Mouse (Mus musculus) MEL (cell line): Measurements from ENCODE around the gene Exoc6b. TPM values are rescaled to one million over a fixed set of nuclear protein-coding genes. Genes with fewer than 3 reads are reported as not detected.

ENCODE experiments used
- DNase-seq: peaks from one replicate; pipeline ENCODE4 v3.0.0; 2011; ENCODE audit warnings: low read depth, low spot score
- H3K27ac ChIP-seq: 2 replicates; pipeline ENCODE4 v1.5.1; 2012; ENCODE audit warnings: low read depth, mild to moderate bottlenecking, control low read depth, low read length, moderate library complexity; ENCODE audit not compliant: control insufficient read depth
- H3K27me3 ChIP-seq, 2 experiments: fragments of 150-350 bp in 1 of 2; sonication (generic) in 1 of 2; 2 replicates each; pipeline ENCODE4 v1.6.1; 2012; ENCODE audit warnings: low read length in 2 of 2, mild to moderate bottlenecking in 2 of 2, improper control_type of control experiment in 1 of 2, moderate library complexity in 1 of 2; ENCODE audit not compliant: insufficient read depth in 2 of 2, control insufficient read depth in 1 of 2
- H3K36me3 ChIP-seq, 2 experiments: 2 replicates each; pipeline ENCODE4 v1.6.1; 2012 to 2014; ENCODE audit warnings: low read length in 2 of 2, improper control_type of control experiment in 1 of 2, inconsistent platforms in 1 of 2, mild to moderate bottlenecking in 1 of 2; ENCODE audit not compliant: insufficient read depth in 2 of 2, control insufficient read depth in 1 of 2
- H3K4me1 ChIP-seq, 2 experiments: fragments of 150-350 bp in 1 of 2; sonication (generic) in 1 of 2; 2 replicates each; pipeline ENCODE4 v1.6.1; 2012; ENCODE audit warnings: low read length in 2 of 2, improper control_type of control experiment in 1 of 2, mild to moderate bottlenecking in 1 of 2; ENCODE audit not compliant: insufficient read depth in 2 of 2, control insufficient read depth in 1 of 2
- H3K4me3 ChIP-seq, 2 experiments: fragments of 150-350 bp in 1 of 2; sonication (generic) in 1 of 2; 2 replicates each; pipeline ENCODE4 v1.5.1; 2012; ENCODE audit warnings: low read depth in 2 of 2, low read length in 2 of 2, mild to moderate bottlenecking in 2 of 2, moderate library complexity in 2 of 2, control low read depth in 1 of 2, improper control_type of control experiment in 1 of 2; ENCODE audit not compliant: control insufficient read depth in 1 of 2, insufficient read depth in 1 of 2
- H3K79me2 ChIP-seq: 2 replicates; pipeline ENCODE4 v1.6.1; 2012; ENCODE audit warnings: mild to moderate bottlenecking, low read length, moderate library complexity; ENCODE audit not compliant: control insufficient read depth, poor library complexity, insufficient read depth
- H3K9ac ChIP-seq: 2 replicates; pipeline ENCODE4 v1.6.1; 2012; ENCODE audit warnings: low read depth, mild to moderate bottlenecking, control low read depth, low read length, moderate library complexity; ENCODE audit not compliant: control insufficient read depth, poor library complexity, severe bottlenecking
- H3K9me3 ChIP-seq: fragments of 150-350 bp; sonication (generic); replicated peaks from 2 replicates; pipeline ENCODE4 v1.6.1; 2012; ENCODE audit warnings: mild to moderate bottlenecking, low read length, improper control_type of control experiment, moderate library complexity; ENCODE audit not compliant: insufficient read depth
- BHLHE40 ChIP-seq: IDR thresholded peaks from 2 replicates; pipeline ENCODE4 v1.6.1; 2012; ENCODE audit warnings: low read depth, mild to moderate bottlenecking, inconsistent platforms, low read length, improper control_type of control experiment, borderline replicate concordance
- CHD2 ChIP-seq: IDR thresholded peaks from 2 replicates; pipeline ENCODE4 v1.6.1; 2011; ENCODE audit warnings: low read length, improper control_type of control experiment
- ELF1 ChIP-seq: IDR thresholded peaks from 2 replicates; pipeline ENCODE4 v1.6.1; 2014; ENCODE audit warnings: low read depth, mild to moderate bottlenecking, inconsistent platforms, low read length, improper control_type of control experiment, moderate library complexity
- EP300 ChIP-seq, 2 experiments: IDR thresholded peaks; 2 replicates each; pipeline ENCODE4 v1.6.1; 2011; ENCODE audit warnings: improper control_type of control experiment in 2 of 2, low read length in 2 of 2, low read depth in 1 of 2, mild to moderate bottlenecking in 1 of 2
- ETS1 ChIP-seq: IDR thresholded peaks from 2 replicates; pipeline ENCODE4 v1.6.1; 2012; ENCODE audit warnings: low read depth, mild to moderate bottlenecking, inconsistent platforms, low read length, improper control_type of control experiment, moderate library complexity
- GATA1 ChIP-seq: IDR thresholded peaks from 2 replicates; pipeline ENCODE4 v1.6.1; 2011; ENCODE audit warnings: low read depth, low read length, improper control_type of control experiment
- JUND ChIP-seq: IDR thresholded peaks from 2 replicates; pipeline ENCODE4 v1.6.1; 2011; ENCODE audit warnings: low read depth, mild to moderate bottlenecking, improper control_type of control experiment, low read length
- MAFK ChIP-seq: IDR thresholded peaks from 2 replicates; pipeline ENCODE4 v1.6.1; 2011; ENCODE audit warnings: low read depth, mild to moderate bottlenecking, low read length, improper control_type of control experiment, borderline replicate concordance
- MAZ ChIP-seq: IDR thresholded peaks from 2 replicates; pipeline ENCODE4 v1.6.1; 2012; ENCODE audit warnings: low read depth, mild to moderate bottlenecking, inconsistent platforms, low read length, improper control_type of control experiment
- MYB ChIP-seq: IDR thresholded peaks from 2 replicates; pipeline ENCODE4 v1.6.1; 2011; ENCODE audit warnings: mild to moderate bottlenecking, low read depth, low read length, improper control_type of control experiment
- NRF1 ChIP-seq: IDR thresholded peaks from 2 replicates; pipeline ENCODE4 v1.6.1; 2014; ENCODE audit warnings: low read depth, mild to moderate bottlenecking, inconsistent platforms, low read length, improper control_type of control experiment, moderate library complexity; ENCODE audit not compliant: poor library complexity, insufficient read depth, severe bottlenecking
- POLR2AphosphoS2 ChIP-seq: IDR thresholded peaks from 2 replicates; pipeline ENCODE4 v1.6.1; 2011; ENCODE audit warnings: low read length, improper control_type of control experiment
- POLR2AphosphoS5 ChIP-seq: IDR thresholded peaks from 2 replicates; pipeline ENCODE4 v1.6.1; 2012; ENCODE audit warnings: low read depth, borderline replicate concordance, mild to moderate bottlenecking, inconsistent platforms, low read length, moderate library complexity, mixed read lengths
- TAL1 ChIP-seq: IDR thresholded peaks from 2 replicates; pipeline ENCODE4 v1.6.1; 2012; ENCODE audit warnings: mild to moderate bottlenecking, inconsistent platforms, low read length, moderate library complexity, mixed read lengths
- TBP ChIP-seq: IDR thresholded peaks from 2 replicates; pipeline ENCODE4 v1.8.0; 2011; ENCODE audit warnings: low read depth, low read length, improper control_type of control experiment
- TCF12 ChIP-seq: IDR thresholded peaks from 2 replicates; pipeline ENCODE4 v1.6.1; 2014; ENCODE audit warnings: low read depth, mild to moderate bottlenecking, inconsistent platforms, low read length, improper control_type of control experiment, moderate library complexity
- UBTF ChIP-seq: IDR thresholded peaks from 2 replicates; pipeline ENCODE4 v1.6.1; 2012; ENCODE audit warnings: low read depth, mild to moderate bottlenecking, inconsistent platforms, low read length, improper control_type of control experiment, moderate library complexity, borderline replicate concordance; ENCODE audit not compliant: insufficient read depth
- ZC3H11A ChIP-seq: IDR thresholded peaks from 2 replicates; pipeline ENCODE4 v1.6.1; 2012; ENCODE audit warnings: low read depth, mild to moderate bottlenecking, inconsistent platforms, low read length, improper control_type of control experiment
- ZKSCAN1 ChIP-seq: IDR thresholded peaks from 2 replicates; pipeline ENCODE4 v1.6.1; 2012; ENCODE audit warnings: low read depth, mild to moderate bottlenecking, inconsistent platforms, low read length, improper control_type of control experiment, moderate library complexity
- polyA plus RNA-seq, 2 experiments: library from polyadenylated mRNA; stranded (reverse) in 1 of 2; unstranded in 1 of 2; fragments of >175 nt in 1 of 2; fragments of >200 nt in 1 of 2; gene quantifications; 2 replicates each; pipeline versions ENCODE4 v1.2.1 to v1.2.4; 2012; ENCODE audit warnings: low replicate concordance in 2 of 2, low read depth in 1 of 2; ENCODE audit not compliant: insufficient read length in 2 of 2, insufficient read depth in 1 of 2, missing spikeins in 1 of 2
- total RNA-seq: library from RNA; depleted of rRNA; stranded (reverse); fragments of 300-350 nt; gene quantifications from 2 replicates; pipeline ENCODE4 v1.2.3, GENCODE M21; 2012

Exoc6b gene
- total and polyA plus RNA-seq, 3 experiments: 3.4 to 6.5 TPM; not detected in 1

DNA sequence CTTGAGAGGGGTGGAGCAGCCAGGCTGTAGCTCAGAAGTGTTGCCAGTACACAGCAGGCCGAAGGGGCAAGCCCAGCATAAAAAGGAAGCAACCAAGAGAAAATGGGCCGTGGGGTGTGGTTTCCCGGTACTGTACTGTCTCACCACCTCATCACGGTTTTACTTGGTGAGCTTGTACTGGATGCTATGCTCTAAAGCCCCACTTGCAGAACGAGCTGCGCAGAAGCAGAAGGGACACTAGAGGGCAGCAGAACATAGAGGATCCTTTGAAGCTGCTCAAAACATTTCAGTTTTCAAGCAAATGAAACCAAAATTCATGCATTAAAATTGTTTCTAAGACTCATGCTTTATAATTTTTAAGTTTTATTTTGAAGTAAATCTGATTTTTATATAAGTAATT is 31.6 kb downstream of the Exoc6b start (continued):
- no peak for TF ChIP-seq MAZ
- TF ChIP-seq NRF1: peak; percentile 37; the same call in 1 of the 2 replicates
- no peak for TF ChIP-seq TBP
- no peak for TF ChIP-seq ZKSCAN1
- TF ChIP-seq ZC3H11A: peak; percentile 57; the same call in 1 of the 2 replicates
- TF ChIP-seq TAL1: no peak
- TF ChIP-seq UBTF: no peak
- no peak for TF ChIP-seq BHLHE40
- no peak for TF ChIP-seq GATA1

DNA sequence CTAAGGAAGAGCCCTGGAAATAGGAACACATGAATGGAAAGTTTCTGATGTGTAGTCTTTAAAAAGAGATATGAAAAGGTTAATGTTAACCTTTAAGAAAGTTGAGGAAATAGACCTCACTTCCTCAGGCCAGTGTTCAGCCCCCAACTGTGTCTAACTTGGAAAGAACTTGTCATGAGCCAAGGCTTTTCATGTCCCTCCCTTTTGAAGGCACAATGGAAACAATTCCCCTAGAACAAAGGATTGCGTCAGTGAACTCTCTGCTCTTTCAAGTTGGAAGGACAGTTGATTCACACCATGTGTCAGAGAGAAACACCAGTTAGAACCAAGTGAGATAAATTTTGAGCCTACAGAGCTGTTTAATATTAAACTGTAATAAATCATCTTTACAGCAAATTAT is 39.6 kb downstream of the Exoc6b start:
- H3K27me3 ChIP-seq: no peaks in the 10 kb centered on the region
- DNase-seq: no peak
- TF ChIP-seq MAFK (no peak), ZC3H11A (no peak), ETS1 (no peak)
- H3K4me3 ChIP-seq: no peak overlapping the region
- H3K79me2 ChIP-seq: no peaks in the 10 kb centered on the region
- H3K27ac ChIP-seq: no peak overlapping the region
- H3K9ac ChIP-seq: no peak overlapping the region
- H3K9me3 ChIP-seq: no peaks in the 10 kb centered on the region
- peaks cover 0 to 5% of the 10 kb centered on the region in 2 experiments; a peak in 2 of 4 replicates for H3K36me3 ChIP-seq
- no peaks in the 10 kb centered on the region; a peak in 1 of 4 replicates for H3K4me1 ChIP-seq

DNA sequence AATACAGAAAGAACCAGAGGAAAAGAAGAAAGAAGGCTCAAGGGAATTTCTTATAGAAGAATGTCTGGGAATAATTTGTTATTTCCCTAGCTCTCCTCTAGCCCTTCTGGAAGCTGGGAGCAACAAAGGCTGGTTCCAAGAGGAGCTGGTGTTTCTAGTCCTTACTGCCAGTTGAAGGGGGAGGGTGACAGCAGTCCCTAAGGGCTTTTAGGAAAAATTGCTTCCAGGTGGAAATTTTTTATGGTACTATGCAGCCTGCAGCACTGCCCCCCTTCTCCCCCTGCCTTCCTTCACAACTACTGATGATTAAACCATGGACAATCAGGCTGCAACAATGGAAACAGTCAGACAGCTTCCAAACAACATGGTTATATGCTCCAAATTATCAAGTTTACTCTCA is 44.9 kb downstream of the Exoc6b start:
- Histone ChIP-seq H3K27me3 (no peaks in the 10 kb centered on the region), H3K79me2 (no peaks in the 10 kb centered on the region), H3K9me3 (no peaks in the 10 kb centered on the region)

More for the DNA sequence above, 44.9 kb downstream of the Exoc6b start:
- no peaks in the 10 kb centered on the region; a peak in 1 of 4 replicates for H3K4me1 ChIP-seq
- no peak for DNase-seq
- H3K9ac ChIP-seq: no peak overlapping the region
- TF ChIP-seq POLR2AphosphoS2 (no peak), NRF1 (no peak), BHLHE40 (no peak), JUND (no peak), POLR2AphosphoS5 (no peak), CHD2 (no peak), MYB (no peak), ETS1 (no peak), UBTF (no peak), TAL1 (no peak), MAFK (no peak), TCF12 (no peak), ZKSCAN1 (no peak), MAZ (no peak), ELF1 (no peak), TBP (no peak), EP300 (IDR thresholded peaks at IDR 0.05; ENCODE audit: low read depth in 1 of 2, low read length in 2 of 2) (no peak)
- no peak overlapping the region for H3K27ac ChIP-seq
- H3K4me3 ChIP-seq: no peak overlapping the region
- H3K36me3 ChIP-seq: peaks cover 0 to 5% of the 10 kb centered on the region in 2 experiments; a peak in 2 of 4 replicates
